Mouse (Mus musculus) testis, adult 2 months (tissue): Measurements from ENCODE around the gene Dexi. TPM values are rescaled to one million over a fixed set of nuclear protein-coding genes. Genes with fewer than 3 reads are reported as not detected.

Source experiments
- H3K27ac ChIP-seq: fragments of 200-500 bp; 2 replicates; pipeline ENCODE4 v1.5.1; 2012; ENCODE audit warnings: low read depth, low read length; ENCODE audit not compliant: control insufficient read depth, insufficient read depth
- H3K27me3 ChIP-seq: fragments of 200-500 bp; 2 replicates; pipeline ENCODE4 v1.6.1; 2012; ENCODE audit warnings: mild to moderate bottlenecking, low read length, moderate library complexity; ENCODE audit not compliant: control insufficient read depth, insufficient read depth
- H3K36me3 ChIP-seq: fragments of 200-500 bp; 2 replicates; pipeline ENCODE4 v1.6.1; 2012; ENCODE audit warnings: mild to moderate bottlenecking, low read length; ENCODE audit not compliant: control insufficient read depth, insufficient read depth
- H3K4me1 ChIP-seq: fragments of 200-500 bp; 2 replicates; pipeline ENCODE4 v1.6.1; 2012; ENCODE audit warnings: low read length; ENCODE audit not compliant: control insufficient read depth, insufficient read depth
- H3K4me3 ChIP-seq: fragments of 200-500 bp; 2 replicates; pipeline ENCODE4 v1.5.1; 2012; ENCODE audit warnings: low read depth, mild to moderate bottlenecking, low read length, moderate library complexity, mixed read lengths; ENCODE audit not compliant: control insufficient read depth
- CTCF ChIP-seq: fragments of 200-500 bp; IDR thresholded peaks from 2 replicates; pipeline ENCODE4 v1.5.1; 2012; ENCODE audit warnings: low read depth, mild to moderate bottlenecking, inconsistent platforms, low read length, moderate library complexity; ENCODE audit not compliant: control insufficient read depth, insufficient read depth, insufficient replicate concordance
- POLR2A ChIP-seq: fragments of 200-500 bp; IDR thresholded peaks from 2 replicates; pipeline ENCODE4 v1.6.1; 2012; ENCODE audit warnings: low read depth, mild to moderate bottlenecking, inconsistent platforms, low read length, moderate library complexity; ENCODE audit not compliant: control insufficient read depth
- polyA plus RNA-seq: library from polyadenylated mRNA; depleted of rRNA; stranded (reverse); fragments of >200 nt; gene quantifications from 2 replicates; pipeline ENCODE4 v1.2.3, GENCODE M21; 2012

Gene Dexi
- polyA plus RNA-seq, 1 experiment, result 16.4 TPM

DNA sequence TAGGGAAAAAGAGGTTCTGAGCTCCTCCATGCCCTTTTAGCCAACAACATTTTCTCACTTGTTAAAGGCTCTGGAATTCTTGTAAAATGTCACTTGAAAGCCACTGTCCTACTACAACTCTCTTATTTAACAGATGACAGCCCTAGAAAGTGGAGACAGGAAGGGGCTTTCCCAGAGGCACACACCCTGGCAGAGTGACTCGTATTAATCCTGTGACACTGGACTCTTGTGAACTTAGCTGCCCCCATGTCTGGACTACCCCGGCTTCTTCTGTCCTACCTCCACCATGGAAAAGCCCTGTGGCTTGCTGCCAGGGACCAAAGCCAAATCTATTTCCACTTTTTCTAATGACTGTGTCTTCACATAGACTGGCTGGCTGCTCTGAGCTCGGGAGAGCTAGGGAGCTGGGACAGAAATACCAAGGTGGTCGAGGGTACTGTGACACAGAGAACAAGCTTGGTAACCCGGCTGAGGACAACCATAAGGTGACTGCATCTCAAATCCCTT, 44.7 kb downstream of the Dexi start:
- Histone ChIP-seq H3K27ac (no peak overlapping the region), H3K4me3 (no peak overlapping the region), H3K4me1 (no peaks in the 10 kb centered on the region), H3K36me3 (no peaks in the 10 kb centered on the region), H3K27me3 (no peaks in the 10 kb centered on the region)
- TF ChIP-seq POLR2A (no peak), CTCF (no peak)

DNA sequence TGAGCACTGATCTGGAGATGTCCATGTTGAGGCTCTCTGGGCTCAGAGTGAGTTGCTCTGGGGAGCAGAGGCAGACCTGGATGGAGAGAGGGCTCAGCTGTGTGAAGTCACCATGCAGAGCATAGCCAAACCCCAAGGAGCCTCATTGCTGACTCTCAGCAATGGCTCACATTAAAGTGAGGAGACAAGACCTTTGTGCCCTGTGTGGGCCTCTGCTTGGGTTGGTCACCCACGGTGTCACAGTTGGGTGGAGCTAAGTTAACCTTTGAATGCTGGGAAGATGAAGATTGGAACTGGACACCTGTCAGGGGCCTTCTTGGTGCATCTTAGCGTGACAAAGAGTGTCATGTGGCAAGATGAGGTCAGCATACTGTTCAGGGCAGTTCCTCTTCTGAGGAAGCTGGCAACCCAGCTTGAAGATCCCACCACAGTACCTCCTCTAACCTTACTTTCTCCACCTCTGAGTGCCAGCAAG, 47.0 kb downstream of the Dexi start:
- TF ChIP-seq POLR2A (no peak), CTCF (no peak)
- Histone ChIP-seq H3K27ac (no peak overlapping the region), H3K36me3 (no peaks in the 10 kb centered on the region), H3K27me3 (no peaks in the 10 kb centered on the region), H3K4me1 (no peaks in the 10 kb centered on the region), H3K4me3 (no peak overlapping the region)

DNA sequence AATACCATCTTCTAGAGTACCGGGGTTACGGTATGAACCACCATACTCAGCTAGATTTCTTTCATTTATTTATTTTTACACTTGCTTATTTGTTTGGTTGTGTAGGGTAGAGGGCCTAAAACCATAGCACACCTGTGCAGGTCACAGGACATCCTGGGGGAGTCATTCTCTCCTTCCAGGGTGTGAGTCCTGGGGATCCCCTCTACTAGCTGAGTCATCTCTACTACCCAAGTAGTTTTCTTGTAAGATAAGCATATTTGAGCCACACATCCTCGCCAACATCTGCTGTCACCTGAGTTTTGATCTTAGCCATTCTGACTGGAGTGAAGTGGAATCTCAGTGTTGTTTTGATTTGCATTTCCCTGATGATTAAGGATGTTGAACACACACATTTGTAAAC, 50.3 kb downstream of the Dexi start:
- H3K36me3 ChIP-seq, result no peaks in the 10 kb centered on the region
- H3K27ac ChIP-seq, result no peak overlapping the region
- peaks cover 4% of the 10 kb centered on the region; the same call in 1 of the 2 replicates for H3K4me1 ChIP-seq
- no peaks in the 10 kb centered on the region for H3K27me3 ChIP-seq
- TF ChIP-seq POLR2A, result no peak
- no peak for TF ChIP-seq CTCF
- no peak overlapping the region for H3K4me3 ChIP-seq

DNA sequence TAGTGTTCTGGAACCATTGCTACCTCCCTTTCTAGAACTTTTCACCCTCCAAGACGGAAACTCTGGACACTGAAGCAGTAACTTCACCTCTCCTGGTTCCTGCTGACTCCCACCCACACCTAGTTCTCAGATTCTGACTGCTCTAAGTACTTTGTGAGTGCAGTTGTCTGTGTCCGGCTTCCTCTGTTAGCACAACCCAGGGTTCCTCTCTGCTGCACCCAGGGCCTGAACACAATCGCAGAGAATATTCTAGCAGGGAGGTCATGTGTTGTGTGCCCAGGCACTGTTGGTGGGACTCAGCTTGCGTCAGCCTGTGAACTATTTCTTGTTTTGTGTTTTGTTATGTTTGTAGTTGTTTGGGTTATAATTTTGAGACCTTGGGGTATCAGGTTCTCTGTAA, 51.1 kb downstream of the Dexi start:
- H3K4me3 ChIP-seq, result no peak overlapping the region
- no peak overlapping the region for H3K27ac ChIP-seq
- peaks cover 4% of the 10 kb centered on the region; the same call in 1 of the 2 replicates for H3K4me1 ChIP-seq
- no peaks in the 10 kb centered on the region for H3K27me3 ChIP-seq
- no peaks in the 10 kb centered on the region for H3K36me3 ChIP-seq
- TF ChIP-seq POLR2A, result no peak
- TF ChIP-seq CTCF, result no peak

DNA sequence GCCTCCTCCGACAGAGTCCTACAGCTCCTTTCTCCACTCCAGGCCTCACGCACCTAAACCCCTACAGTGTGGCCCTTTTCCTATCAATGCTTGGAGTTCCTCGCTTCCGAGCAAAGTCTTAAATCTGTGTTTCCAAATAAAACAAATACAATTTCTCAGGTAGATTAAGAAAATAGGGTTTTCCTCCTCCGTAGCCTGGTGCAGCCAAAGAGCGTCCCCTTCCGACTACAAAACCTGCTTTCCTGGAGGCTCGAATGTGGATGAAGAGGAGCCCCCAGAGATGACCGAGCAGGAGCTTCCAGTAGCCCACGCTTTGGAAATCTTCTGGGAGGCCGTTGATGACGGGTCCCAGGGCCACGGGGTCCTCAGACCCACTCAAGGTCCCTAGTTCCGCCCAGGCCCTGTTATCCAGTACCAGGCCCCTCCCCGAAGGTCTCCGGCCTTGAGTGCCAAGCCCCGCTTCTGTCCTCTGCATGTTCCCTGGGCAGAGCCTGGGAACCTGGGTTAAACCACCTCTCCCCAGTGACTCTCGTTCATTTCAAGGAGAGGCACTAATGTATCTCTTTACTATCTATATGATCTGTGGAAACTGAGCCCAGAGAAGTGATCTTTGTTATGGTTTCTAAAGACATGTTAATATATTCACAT, 52.2 kb downstream of the Dexi start:
- TF ChIP-seq POLR2A (no peak), CTCF (no peak)
- Histone ChIP-seq H3K36me3 (no peaks in the 10 kb centered on the region), H3K27me3 (no peaks in the 10 kb centered on the region), H3K4me3 (no peak overlapping the region; the same call in 1 of the 2 replicates), H3K4me1 (peaks cover 4% of the 10 kb centered on the region; the same call in 1 of the 2 replicates), H3K27ac (no peak overlapping the region)

DNA sequence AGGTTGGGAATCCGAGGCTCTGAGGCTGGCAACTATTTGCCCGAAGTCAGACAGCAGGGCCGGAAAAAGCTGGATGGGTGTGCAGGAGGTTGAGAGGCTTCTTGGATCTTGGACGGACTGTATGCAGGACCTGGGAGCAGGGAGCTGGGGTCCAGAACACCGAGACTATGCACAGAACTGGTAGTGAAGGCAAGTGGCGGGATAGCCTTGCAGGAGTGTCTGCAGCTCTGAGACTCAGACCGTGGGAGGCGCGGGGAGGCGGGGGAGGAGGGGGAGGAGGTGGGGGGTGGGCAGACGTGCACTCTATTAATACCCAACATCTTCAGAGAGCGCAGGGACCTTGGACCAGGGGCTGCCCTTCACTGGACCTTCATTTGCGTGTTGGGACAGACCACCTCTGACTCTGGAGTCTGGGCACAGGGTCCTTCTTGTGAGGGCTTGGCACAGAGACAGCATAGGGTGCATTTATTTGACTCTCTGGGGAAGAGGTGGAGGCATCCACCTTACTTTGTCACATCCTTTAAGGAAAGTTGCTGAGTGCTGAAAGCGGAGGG, 52.9 kb downstream of the Dexi start:
- Histone ChIP-seq H3K4me3 (no peak overlapping the region), H3K27me3 (no peaks in the 10 kb centered on the region), H3K36me3 (no peaks in the 10 kb centered on the region), H3K27ac (no peak overlapping the region), H3K4me1 (peaks cover 4% of the 10 kb centered on the region; the same call in 1 of the 2 replicates)
- TF ChIP-seq CTCF (no peak), POLR2A (no peak)

DNA sequence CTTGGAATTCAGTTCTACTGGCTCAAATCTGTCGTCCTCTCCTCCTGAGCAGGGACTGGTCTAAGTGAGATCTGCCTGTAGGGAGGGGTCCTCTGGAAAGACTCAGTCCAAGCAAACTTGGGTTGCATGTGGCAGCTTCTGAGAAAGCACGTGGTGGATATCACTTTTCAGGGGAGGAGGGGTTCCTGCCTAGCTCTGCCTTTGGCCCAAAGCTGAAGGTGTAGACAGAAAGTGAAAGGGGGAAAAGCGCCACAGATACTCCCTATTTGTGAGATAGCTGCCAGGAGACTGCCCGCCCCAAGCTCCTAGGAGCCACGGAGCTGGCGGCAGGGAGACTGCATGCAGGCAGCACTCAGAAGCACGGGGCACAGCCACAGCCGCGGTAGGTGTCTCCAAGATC, 53.4 kb downstream of the Dexi start:
- Histone ChIP-seq H3K4me3 (no peak overlapping the region), H3K27ac (no peak overlapping the region), H3K36me3 (no peaks in the 10 kb centered on the region), H3K4me1 (peaks cover 4% of the 10 kb centered on the region; the same call in 1 of the 2 replicates), H3K27me3 (no peaks in the 10 kb centered on the region)
- no peak for TF ChIP-seq POLR2A
- no peak for TF ChIP-seq CTCF
